Mouse (Mus musculus) neural tube, embryonic 10.5 days (tissue): ENCODE measurements at regions not wholly inside any gene's neighbourhood (a gene's known extent, or its start where the extent isn't known, plus 50 kb on each side); places are given as distances from the start of the nearest gene placed in this dataset.
"Not testable (repeated sequence)": the region's sequence is repeated elsewhere in the genome, so short reads cannot be mapped to it uniquely, and the experiment has no call there.

Experiments used
- DNase-seq: peaks from one replicate; pipeline ENCODE4 v3.0.0-alpha.2; 2017; ENCODE audit warnings: low spot score; ENCODE audit errors: extremely low spot score

DNA sequence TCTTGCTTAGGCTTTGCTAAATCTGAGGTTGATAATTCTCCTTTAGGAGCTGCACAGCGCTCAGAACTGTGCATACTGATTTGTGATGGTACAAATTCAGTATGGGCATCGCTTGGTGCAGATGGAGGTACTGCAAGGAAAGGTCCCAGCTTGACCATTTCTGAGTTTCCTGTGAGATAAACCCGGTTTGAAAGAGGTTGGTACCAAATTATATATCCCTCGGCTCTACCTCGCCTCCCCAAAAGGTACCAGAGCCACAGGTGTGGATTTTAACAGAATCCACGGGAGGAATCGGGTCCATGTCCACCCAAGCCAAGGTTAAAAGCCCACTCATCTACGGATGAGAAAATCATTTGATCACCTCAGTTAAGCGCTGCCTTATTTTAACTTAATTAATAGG, 172.5 kb upstream of the Zfp808 start:
- DNase-seq: not testable (repeated sequence)

DNA sequence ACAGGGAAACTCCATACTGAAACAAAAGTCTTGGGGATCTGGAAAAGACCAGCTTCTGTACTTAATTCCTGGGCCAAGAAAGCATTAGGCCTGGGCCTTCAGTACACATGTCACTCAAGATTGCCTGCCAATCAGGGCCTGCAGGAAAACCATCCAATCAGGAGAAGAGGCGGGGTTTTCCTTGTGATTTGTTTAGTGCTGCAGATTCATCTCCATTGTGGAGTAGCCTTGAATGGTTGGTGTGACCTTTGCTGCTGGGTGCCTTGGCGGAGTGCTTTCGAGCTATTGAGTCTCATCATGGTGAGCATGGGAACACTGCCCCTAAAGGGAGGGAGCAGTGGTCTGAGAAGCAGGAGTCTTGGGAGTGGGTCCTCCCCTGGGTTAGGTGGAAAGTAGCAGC, 150.8 kb upstream of the Zfp808 start:
- DNase-seq: not testable (repeated sequence)

GRCm38 (mm10) chr13:61996519-61996918, 133.2 kb upstream of the Zfp808 start:
- not testable (repeated sequence) for DNase-seq

GRCm38 (mm10) chr13:61998803-61999202, 130.9 kb upstream of the Zfp808 start:
- DNase-seq: not testable (repeated sequence)

GRCm38 (mm10) chr13:62007321-62007720, 122.4 kb upstream of the Zfp808 start:
- not testable (repeated sequence) for DNase-seq

DNA sequence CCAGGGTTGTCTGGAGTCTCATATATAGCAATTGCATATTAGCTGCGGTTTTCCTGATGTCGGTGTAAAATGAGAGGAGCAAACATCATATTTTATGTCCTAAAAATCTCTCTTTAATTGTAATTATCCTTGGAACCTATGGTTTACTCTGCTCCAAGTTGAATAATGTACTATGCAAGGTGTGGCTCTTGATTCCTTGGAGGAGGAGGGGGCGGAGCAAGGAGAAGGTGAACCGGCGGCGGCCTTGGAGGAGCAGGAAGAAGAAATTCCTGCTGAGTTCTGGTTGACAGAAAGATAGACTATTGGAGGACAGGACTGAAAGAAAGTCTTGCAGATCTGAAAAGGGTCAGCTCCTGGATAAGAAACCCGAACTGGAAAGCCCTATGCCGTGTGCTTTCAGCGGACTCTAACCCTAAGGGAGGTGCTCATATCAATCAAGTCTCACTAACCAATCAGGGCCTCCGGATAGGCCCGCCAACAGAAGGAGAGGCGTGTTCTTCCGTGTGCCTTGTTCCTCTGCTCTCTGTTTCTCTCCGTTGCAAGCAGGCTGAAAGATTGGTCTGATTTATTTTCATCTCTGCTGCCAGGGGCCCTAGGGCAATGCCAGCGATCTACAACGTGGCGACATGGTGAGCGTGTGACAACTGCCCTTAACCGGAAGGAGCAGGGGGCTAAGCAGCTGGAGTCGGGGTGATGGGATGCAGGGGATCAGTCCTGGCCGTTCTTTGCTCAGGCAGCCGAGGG, 114.1 kb upstream of the Zfp808 start:
- peak; percentile 68 for DNase-seq

GRCm38 (mm10) chr13:62016168-62016502, 113.6 kb upstream of the Zfp808 start:
- DNase-seq: not testable (repeated sequence)

- DNase-seq: not testable (repeated sequence)
Measured at GRCm38 (mm10) chr13:62037646-62038045, 92.0 kb upstream of the Zfp808 start.

DNA sequence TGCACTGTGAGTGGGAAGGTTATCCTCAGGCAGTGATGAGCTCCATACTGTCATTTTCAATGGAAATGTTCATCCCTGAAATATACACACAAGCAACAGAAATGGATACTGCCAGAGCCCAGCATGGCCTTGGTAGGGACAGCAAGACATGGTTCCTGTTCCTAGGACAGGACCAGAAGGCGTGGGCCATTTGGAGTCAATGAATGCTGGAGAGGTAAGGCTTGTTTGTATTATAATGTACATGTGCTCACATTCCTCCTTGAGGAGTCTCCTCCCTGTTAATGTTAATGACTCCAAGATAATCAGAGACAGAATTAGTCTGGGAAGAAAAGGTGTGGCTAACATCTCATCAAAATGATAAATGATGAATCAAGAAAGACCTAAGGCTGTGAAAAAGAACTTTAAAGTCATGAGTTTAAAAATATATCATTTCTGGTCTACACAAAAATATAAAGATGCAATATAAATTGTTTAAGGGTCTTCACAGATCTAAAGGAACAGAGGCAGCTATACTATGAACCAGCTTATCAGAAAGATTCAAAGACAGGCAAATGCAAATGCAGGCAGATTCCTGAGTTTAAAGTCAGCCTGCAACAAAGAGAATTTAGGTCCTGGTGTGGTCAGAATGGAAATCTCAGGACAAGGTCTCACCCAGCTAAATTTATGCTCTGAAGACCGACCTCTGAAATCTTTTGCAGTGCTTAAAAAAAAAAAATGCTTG, 51.6 kb upstream of the Zfp808 start:
- not testable (repeated sequence) for DNase-seq

- DNase-seq: not testable (repeated sequence)
Measured at GRCm38 (mm10) chr13:62078893-62079292, 50.8 kb upstream of the Zfp808 start.
